Mouse (Mus musculus) embryonic facial prominence, embryonic 13.5 days (tissue): ENCODE results near the gene Gclc. TPM values are rescaled to one million over a fixed set of nuclear protein-coding genes. Genes with fewer than 3 reads are reported as not detected.

Experiments used
- ATAC-seq: fragments of 200-750 bp; cut with Nextera tagmentation; 2 replicates; pipeline ENCODE4 v1.8.0; 2017; ENCODE audit warnings: low read depth; ENCODE audit not compliant: insufficient number of reproducible peaks, insufficient read depth, low FRiP score, low TSS enrichment
- H3K27ac ChIP-seq: fragments of 300-500 bp; sonication (generic); 2 replicates; pipeline ENCODE4 v1.5.1; 2015; ENCODE audit warnings: moderate library complexity, mild to moderate bottlenecking, inconsistent platforms
- H3K27me3 ChIP-seq: fragments of 300-500 bp; sonication (generic); 2 replicates; pipeline ENCODE4 v1.6.1; 2015; ENCODE audit warnings: mild to moderate bottlenecking, inconsistent platforms
- H3K36me3 ChIP-seq: fragments of 300-500 bp; sonication (generic); 2 replicates; pipeline ENCODE4 v1.6.1; 2015; ENCODE audit warnings: mild to moderate bottlenecking, inconsistent platforms
- H3K4me1 ChIP-seq: fragments of 300-500 bp; sonication (generic); 2 replicates; pipeline ENCODE4 v1.6.1; 2015; ENCODE audit warnings: inconsistent platforms
- H3K4me2 ChIP-seq: fragments of 300-500 bp; sonication (generic); 2 replicates; pipeline ENCODE4 v1.6.1; 2015; ENCODE audit warnings: moderate library complexity, mild to moderate bottlenecking, inconsistent platforms
- H3K4me3 ChIP-seq: fragments of 300-500 bp; sonication (generic); 2 replicates; pipeline ENCODE4 v1.5.1; 2015; ENCODE audit warnings: mild to moderate bottlenecking, inconsistent platforms
- H3K9ac ChIP-seq: fragments of 300-500 bp; sonication (generic); 2 replicates; pipeline ENCODE4 v1.6.1; 2015; ENCODE audit warnings: mild to moderate bottlenecking, inconsistent platforms
- H3K9me3 ChIP-seq: fragments of 300-500 bp; sonication (generic); 2 replicates; pipeline ENCODE4 v1.6.1; 2016; ENCODE audit warnings: inconsistent platforms
- WGBS: fragments of 180-500 bp; shearing (Covaris S2); methylation state at CpG from one replicate; pipeline ENCODE4 v1.1.7; 2015; ENCODE audit warnings: mixed read lengths; 5-methylcytosine and 5-hydroxymethylcytosine counted together
- polyA plus RNA-seq: library from polyadenylated mRNA; unstranded; fragments of >200 nt; fragmentation: Nextera tagmentation; extraction: Ambion mirVana; gene quantifications from 2 replicates; pipeline ENCODE4 v1.2.1, GENCODE M21; 2015

Gclc gene
- polyA plus RNA-seq, 1 experiment from 2014 or later = 14.7 TPM

DNA sequence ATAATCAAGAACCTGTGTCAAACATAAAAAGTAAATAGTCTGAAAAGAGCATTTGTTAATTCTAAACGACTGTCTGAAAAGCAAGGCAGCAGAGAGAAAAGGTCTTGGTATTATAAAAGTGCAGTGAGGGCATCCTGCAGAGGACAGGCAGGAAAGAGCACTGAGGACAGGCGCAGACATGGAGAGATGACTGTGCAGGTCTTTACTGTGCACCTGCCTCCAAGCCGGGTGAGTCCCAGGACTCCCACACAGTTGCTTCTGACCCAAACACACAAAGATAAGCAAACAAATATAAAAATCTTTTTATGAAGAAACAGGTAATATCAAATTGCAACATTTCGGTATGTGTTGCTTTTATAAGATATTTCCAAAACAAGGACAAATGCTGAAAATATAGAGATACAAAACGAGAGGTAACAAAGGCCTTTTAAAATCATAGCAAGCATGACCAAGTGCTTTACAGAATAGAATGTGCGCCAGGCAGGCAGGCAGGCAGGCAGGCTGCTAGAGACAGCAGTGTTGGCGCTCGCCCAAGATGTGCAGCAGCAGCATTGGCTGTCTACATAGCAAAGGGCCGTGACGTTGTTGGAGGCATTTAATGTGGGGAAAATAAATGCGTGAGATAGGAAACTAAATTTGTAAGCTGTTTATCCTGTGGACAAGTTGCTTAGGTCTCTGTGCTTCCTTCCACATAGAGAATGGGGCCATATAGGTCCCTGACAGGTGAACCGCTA is 35.4 kb downstream of the Gclc start:
- Histone ChIP-seq H3K27me3 (no peaks in the 10 kb centered on the region), H3K9ac (no peak overlapping the region), H3K4me2 (no peak overlapping the region), H3K4me3 (no peak overlapping the region), H3K36me3 (peaks cover 71% of the 10 kb centered on the region), H3K27ac (no peak overlapping the region), H3K9me3 (no peaks in the 10 kb centered on the region), H3K4me1 (no peaks in the 10 kb centered on the region)
- ATAC-seq = no peak
- WGBS = 85% methylated on average over 12 of the region's 12 CpGs

DNA sequence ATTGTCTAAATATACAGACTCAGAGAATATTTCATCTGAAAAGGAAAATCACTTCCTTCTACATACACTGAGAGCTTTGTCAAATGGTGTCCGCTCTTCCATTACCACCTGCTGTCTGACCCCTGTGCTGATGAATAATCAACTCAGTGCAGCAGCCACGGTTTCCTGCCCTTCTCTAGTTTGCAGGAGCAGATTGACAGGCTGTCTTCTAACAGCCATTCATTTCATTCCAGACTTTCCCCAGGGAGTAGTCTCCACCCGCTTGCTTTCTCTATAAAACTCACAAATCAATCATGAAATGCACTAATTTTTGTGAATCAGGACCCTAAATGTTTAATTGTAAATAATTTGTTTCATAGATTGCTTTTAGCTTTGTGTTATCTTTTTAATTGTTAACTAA is 39.5 kb downstream of the Gclc start:
- 71% methylated on average over 3 of the region's 3 CpGs for WGBS
- Histone ChIP-seq H3K27me3 (no peaks in the 10 kb centered on the region), H3K27ac (no peak overlapping the region), H3K4me3 (no peak overlapping the region), H3K9me3 (no peaks in the 10 kb centered on the region), H3K4me2 (no peak overlapping the region), H3K9ac (no peak overlapping the region), H3K4me1 (no peaks in the 10 kb centered on the region), H3K36me3 (peaks cover 37% of the 10 kb centered on the region)
- no peak for ATAC-seq

DNA sequence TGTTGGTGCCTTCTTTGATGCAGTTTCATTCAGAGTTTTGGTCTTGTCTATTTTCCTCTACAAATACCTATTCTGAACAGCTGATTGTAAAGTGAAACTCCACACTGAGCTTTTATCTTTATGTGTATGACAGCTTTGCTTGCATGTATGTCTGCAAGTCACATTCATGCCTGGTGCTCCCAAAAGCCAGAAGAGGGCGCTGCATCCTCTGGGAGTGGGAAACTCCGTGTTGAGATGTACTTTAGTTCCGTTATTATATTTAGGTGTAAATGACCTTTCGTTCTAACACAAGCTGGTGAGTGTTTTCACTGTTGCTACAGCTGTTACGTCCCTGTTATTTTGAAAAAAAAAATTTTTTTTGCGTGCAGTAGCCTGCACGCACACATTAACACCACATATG is 48.1 kb downstream of the Gclc start:
- H3K36me3 ChIP-seq = no peaks in the 10 kb centered on the region
- H3K4me3 ChIP-seq = no peak overlapping the region
- no peaks in the 10 kb centered on the region for H3K9me3 ChIP-seq
- ATAC-seq = no peak
- 56% methylated on average over 7 of the region's 7 CpGs for WGBS
- H3K27ac ChIP-seq = no peak overlapping the region
- H3K4me1 ChIP-seq = peaks cover 7% of the 10 kb centered on the region; the same call in 1 of the 2 replicates
- H3K4me2 ChIP-seq = no peak overlapping the region
- H3K9ac ChIP-seq = no peak overlapping the region
- H3K27me3 ChIP-seq = no peaks in the 10 kb centered on the region

DNA sequence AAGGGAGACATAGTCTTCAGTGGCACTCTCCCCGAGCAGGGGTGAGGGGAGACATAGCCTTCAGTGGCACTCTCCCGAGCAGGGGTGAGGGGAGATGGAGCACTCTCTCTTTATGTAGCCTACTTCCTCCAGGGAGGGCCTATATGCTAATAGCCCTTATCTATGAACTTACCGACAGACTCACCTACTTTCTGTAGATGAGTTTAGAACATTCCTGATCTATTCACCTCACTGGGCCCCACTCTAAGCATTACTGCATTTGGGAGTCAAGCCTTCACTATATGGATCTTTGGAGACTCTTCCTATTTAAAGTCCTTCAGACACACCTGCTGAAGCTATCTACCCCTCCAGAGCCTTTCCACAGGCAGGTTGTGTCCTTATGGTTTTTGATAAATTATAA is 52.1 kb downstream of the Gclc start:
- H3K27ac ChIP-seq = peak overlapping the region; percentile 28; the same call in 1 of the 2 replicates
- H3K27me3 ChIP-seq = no peaks in the 10 kb centered on the region
- ATAC-seq = no peak
- H3K4me3 ChIP-seq = peak overlapping the region; percentile 18
- H3K9me3 ChIP-seq = no peaks in the 10 kb centered on the region
- peak overlapping the region; percentile 57 for H3K4me2 ChIP-seq
- H3K36me3 ChIP-seq = no peaks in the 10 kb centered on the region
- 52% methylated on average over 3 of the region's 3 CpGs for WGBS
- H3K4me1 ChIP-seq = peaks cover 7% of the 10 kb centered on the region; the same call in 1 of the 2 replicates
- peak overlapping the region; percentile 44; the same call in 1 of the 2 replicates for H3K9ac ChIP-seq

DNA sequence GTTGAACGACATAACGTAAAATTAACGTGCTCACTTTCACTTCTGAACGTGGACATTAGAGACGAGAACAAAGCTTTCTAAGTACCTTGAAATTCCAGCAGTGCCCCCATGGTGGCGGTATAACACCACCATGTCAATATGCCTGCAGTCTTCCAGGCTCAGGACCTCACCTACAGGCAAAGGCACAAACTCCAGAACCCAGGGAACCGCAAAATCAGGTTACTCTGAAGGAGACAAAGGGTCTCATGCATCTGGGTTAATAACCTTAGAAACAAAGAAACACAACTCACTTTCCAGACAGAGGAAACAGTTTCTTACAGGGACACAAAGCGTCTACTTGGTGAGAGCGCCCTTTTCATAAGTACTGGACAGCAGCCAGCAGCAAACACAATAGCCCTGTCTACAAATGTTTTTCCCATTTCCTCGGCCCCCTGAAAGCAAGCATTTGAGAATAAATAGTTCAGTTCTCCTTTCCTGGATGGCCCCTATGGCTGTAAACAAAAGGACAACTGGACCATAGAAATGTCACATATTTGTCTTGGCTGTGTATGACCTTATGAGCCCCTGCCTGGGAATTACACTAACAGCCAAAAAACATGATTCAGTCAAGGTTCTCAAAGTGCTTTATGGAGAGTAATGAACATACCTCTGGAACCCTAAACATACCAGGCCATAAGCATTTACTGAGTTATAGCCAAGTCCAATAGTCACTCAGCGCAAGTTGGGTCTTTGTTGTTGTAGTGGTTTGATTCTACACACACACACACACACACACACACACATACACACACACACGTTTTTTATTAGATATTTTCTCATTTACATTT is 52.7 kb downstream of the Gclc start:
- H3K4me3 ChIP-seq = peak overlapping the region; percentile 18
- H3K4me1 ChIP-seq = peaks cover 7% of the 10 kb centered on the region; the same call in 1 of the 2 replicates
- 22% methylated on average over 12 of the region's 12 CpGs for WGBS
- H3K36me3 ChIP-seq = no peaks in the 10 kb centered on the region
- no peaks in the 10 kb centered on the region for H3K9me3 ChIP-seq
- peak overlapping the region; percentile 44; the same call in 1 of the 2 replicates for H3K9ac ChIP-seq
- ATAC-seq = 0 out of 2 replicates have a peak, but pooled peaks have one; percentile 72
- H3K4me2 ChIP-seq = peak overlapping the region; percentile 57
- H3K27me3 ChIP-seq = no peaks in the 10 kb centered on the region
- peak overlapping the region; percentile 28; the same call in 1 of the 2 replicates for H3K27ac ChIP-seq

DNA sequence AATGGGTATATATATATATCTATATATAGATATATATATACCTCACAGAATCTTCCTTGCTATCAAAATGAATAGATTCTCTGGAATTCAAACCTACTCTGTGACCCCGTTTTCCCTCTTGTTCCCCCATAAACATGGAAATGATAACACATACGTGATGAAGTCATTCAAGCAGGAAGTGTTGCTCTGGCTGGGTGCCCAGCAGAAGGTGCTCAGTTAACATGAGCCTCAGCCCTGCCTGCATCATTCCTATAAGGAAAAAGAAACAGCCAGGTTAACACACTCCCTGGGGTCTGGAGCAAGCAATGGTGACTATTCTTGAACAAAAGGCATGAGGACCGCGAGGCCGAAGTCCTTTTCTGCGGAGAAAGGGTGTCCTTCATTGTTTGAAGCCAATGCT is 54.1 kb downstream of the Gclc start:
- Histone ChIP-seq H3K9ac (no peak overlapping the region), H3K27me3 (no peaks in the 10 kb centered on the region), H3K4me2 (no peak overlapping the region), H3K27ac (no peak overlapping the region), H3K4me3 (no peak overlapping the region), H3K4me1 (peaks cover 7% of the 10 kb centered on the region; the same call in 1 of the 2 replicates), H3K9me3 (no peaks in the 10 kb centered on the region), H3K36me3 (no peaks in the 10 kb centered on the region)
- WGBS = 83% methylated on average over 6 of the region's 6 CpGs
- no peak for ATAC-seq

DNA sequence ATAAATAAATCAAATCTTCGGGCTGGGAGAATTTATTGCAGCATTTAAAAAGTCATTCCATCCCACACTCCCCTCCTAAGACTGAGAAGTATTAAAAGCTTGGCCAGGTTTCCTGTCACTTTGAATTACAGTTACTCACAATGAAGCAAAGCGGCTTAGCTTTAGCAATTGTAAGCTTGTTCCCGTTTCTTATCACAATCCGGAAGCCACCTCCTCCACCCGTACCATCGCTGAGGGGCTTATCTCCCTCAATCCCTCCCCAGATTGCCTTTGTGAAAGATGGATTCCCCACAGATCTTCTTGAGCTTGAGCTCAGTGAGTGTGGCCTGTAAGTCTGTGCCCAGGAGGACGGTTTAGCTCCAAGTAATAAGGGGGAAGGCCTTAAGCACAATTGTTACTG is 64.5 kb downstream of the Gclc start:
- Histone ChIP-seq H3K4me3 (no peak overlapping the region), H3K27ac (no peak overlapping the region), H3K27me3 (no peaks in the 10 kb centered on the region), H3K36me3 (no peaks in the 10 kb centered on the region), H3K4me2 (no peak overlapping the region), H3K9me3 (no peaks in the 10 kb centered on the region), H3K4me1 (no peaks in the 10 kb centered on the region), H3K9ac (no peak overlapping the region)
- no peak for ATAC-seq
- WGBS = 80% methylated on average over 7 of the region's 7 CpGs

DNA sequence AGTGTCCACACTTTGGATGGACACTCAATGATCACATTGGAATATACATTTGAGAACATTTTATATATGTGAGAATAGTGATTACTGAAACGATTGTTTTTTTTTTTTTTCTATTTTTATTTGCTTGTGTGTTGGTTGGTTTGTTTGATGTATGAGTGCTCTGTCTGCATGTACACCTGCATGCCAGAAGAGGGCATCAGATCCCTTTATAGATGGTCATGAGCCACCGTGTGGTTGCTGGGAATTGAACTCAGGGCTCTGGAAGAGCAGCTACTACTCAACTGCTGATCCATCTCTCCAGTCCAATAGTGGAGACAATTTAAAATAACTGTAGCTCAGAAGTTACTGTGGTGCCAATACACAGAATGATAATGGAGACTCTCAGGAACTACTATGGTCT is 65.0 kb downstream of the Gclc start:
- no peaks in the 10 kb centered on the region for H3K27me3 ChIP-seq
- H3K9ac ChIP-seq = no peak overlapping the region
- H3K4me3 ChIP-seq = no peak overlapping the region
- H3K27ac ChIP-seq = no peak overlapping the region
- H3K36me3 ChIP-seq = no peaks in the 10 kb centered on the region
- no peaks in the 10 kb centered on the region for H3K4me1 ChIP-seq
- H3K4me2 ChIP-seq = no peak overlapping the region
- H3K9me3 ChIP-seq = no peaks in the 10 kb centered on the region
- 75% methylated on average over 2 of the region's 2 CpGs for WGBS
- ATAC-seq = no peak

DNA sequence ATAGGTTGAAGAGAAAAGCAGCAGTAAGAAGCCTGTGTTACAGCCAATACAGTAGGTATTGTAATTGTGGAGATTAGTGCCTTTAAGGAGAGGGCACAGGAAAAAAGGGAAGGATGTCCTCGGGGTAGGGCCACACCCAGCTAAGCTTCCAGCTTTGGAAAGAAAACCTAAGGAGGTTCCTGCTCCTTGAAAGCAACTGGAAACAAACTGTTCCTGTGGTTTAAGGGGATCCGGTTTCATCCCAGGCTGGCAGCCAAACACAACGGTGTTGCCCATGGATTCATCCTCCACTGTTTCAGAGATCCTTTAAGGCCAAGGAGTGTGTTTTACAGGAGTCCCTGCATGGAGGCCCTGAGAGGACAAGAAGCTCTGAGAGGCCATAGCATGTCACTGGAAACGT is 66.5 kb downstream of the Gclc start:
- H3K9me3 ChIP-seq = no peaks in the 10 kb centered on the region
- no peak overlapping the region for H3K4me3 ChIP-seq
- ATAC-seq = no peak
- H3K4me1 ChIP-seq = peaks cover 7% of the 10 kb centered on the region
- WGBS = 44% methylated on average over 4 of the region's 4 CpGs
- no peak overlapping the region for H3K4me2 ChIP-seq
- H3K9ac ChIP-seq = no peak overlapping the region
- H3K27me3 ChIP-seq = no peaks in the 10 kb centered on the region
- H3K27ac ChIP-seq = no peak overlapping the region
- H3K36me3 ChIP-seq = no peaks in the 10 kb centered on the region

DNA sequence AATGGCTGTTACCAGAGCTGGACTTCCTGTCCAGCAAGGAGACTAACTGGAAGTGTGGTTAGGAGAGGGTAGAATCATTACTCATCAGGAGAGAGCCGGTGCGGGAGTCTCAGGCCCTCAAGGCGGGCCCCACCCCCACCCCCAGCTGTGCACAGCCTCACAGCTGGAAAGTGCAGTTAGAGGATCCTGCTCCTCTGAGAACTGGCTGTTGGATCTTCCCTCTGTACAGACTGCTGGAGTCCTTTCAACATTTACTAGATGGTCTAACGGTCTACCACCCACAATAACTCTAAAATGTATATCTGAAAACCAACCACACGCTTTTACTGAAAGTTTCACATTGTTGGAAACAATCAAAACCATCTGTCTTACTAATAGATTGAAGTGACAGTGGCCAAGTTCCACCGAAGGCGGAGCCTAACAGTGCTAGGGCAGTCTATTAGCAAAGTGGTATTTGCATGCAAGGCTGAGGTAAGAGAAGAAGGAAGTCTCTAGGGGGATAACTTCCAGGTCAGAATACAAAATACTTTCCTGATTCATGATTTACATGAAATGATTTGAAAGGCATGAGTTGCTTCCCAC is 71.1 kb downstream of the Gclc start:
- Histone ChIP-seq H3K27me3 (no peaks in the 10 kb centered on the region), H3K4me2 (peak overlapping the region; percentile 27), H3K4me3 (no peak overlapping the region), H3K36me3 (no peaks in the 10 kb centered on the region), H3K4me1 (peaks cover 20% of the 10 kb centered on the region), H3K9me3 (no peaks in the 10 kb centered on the region), H3K27ac (peak overlapping the region; percentile 78), H3K9ac (no peak overlapping the region)
- WGBS = 7% methylated on average over 7 of the region's 7 CpGs
- ATAC-seq = peak; percentile 39; the same call in 1 of the 2 replicates

DNA sequence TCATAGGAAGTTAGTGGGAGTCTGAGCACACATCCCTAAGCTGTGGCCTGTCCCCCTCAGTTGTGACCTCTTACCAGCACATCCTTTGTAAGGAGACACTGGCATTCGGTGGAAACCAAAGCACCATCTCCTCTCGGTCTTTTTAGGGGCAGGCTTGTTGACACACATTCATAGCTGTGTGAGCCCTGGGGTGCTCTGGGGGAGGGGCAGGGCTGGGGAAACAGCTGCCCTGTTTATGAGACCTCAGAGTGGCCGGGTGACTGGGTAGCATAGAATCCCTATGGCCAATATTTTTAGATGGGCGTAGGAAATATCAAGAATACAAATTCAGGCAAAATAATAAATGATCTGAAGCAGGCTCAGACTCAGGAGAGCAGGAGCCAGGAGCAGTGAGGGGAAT is 71.9 kb downstream of the Gclc start:
- Histone ChIP-seq H3K27me3 (no peaks in the 10 kb centered on the region), H3K4me1 (peaks cover 20% of the 10 kb centered on the region), H3K36me3 (no peaks in the 10 kb centered on the region), H3K27ac (no peak overlapping the region), H3K9ac (no peak overlapping the region), H3K4me2 (no peak overlapping the region), H3K9me3 (no peaks in the 10 kb centered on the region), H3K4me3 (no peak overlapping the region)
- 30% methylated on average over 4 of the region's 4 CpGs for WGBS
- ATAC-seq = no peak
